Mouse (Mus musculus) mesoderm, embryonic 11.5 days (tissue): ENCODE data around the gene Opa1.

Experiments
- DNase-seq: peaks from one replicate; pipeline ENCODE4 v3.0.0-alpha.2; 2012; ENCODE audit warnings: low read depth, low spot score

Gene Opa1

DNA sequence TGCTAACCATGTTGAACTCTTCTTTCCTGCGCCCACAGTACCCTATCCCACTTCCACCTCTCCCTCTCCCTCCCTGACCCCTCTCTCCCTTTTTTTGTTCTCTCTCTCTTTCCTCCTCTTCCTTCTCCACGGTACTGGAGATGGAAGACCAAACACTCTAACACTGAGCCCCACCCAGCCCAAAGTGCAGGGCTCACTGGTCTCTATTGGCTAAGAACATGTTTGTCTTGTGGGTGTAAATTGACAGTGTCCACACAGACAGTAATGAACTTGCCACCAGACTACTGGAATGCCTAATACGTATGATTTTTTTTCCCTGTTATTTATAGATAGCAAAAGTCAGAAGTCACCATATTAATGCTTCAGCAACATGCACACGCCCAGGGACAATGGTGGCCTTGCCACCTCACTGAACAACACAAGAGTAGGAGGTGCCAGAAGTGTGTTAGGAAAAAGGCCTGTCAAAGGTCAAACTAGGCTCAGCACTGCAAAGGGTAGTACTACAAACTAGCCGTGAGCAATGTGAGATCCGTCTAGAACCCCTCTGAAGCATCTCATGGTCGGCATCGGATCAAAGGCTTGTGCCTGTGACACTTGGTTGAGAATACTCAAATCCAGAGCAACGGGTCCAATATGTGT is 77.2 kb downstream of the Opa1 start:
- no peak for DNase-seq

DNA sequence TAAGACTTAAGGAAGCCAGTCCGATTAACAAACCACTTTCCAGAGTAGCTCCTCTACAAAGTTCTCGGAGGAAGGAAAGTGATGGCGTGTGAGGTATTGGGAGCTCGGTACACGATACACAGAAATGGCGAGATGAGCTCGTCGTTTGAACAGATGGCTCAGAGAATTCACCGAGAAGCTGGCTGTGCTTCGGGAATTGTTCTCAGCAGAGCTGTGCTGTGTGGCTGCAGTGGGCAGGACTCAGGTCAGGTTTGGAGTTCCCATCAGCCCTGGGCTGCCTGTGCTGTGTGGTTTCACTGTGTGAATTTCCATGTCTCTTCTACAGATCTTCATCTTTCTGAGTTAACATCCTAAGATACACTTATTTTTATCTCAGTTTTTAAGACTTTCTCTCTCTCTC is 77.8 kb downstream of the Opa1 start:
- no peak for DNase-seq

DNA sequence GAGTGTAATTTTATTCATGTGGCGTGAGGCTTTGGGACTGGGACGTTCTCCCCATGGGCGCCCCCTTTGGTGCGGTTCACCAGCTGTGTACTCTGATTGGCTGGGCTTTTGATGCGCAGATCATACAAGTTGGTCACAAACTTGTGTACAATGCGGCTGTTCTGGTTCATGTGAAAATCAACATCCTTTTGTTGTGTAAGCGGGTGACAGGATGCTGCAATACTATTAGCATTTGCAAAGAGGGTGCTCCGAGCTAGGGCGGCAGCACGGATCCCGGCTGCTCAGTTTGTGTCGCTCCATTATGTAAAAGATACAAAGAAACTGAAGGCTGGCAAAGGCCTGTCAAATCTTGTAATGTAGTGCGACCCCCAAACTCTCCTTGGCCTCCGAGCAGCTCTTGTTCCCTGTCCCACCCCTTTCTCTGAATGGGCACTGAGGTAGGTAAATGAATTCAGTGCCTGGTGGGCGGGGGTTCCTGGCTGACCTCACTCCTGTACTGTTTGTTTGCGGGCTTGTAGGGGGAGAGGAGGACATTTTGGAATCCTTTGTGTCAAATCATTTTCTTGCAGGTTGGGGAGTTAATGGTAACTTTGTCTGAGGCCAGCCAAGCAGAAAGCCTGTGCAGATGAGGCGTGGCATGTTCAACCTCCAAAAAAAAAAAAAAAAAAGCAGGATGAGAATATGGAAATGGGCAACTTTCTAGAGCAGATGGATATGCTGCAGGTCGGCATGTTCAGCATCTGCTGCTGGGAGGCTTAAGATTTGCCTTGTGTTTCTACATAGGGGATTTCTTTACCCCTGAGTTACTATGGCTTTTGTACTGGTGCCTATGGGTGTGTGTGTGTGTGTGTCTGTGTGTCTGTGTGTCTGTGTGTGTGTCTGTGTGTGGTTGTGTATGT is 78.8 kb downstream of the Opa1 start:
- peak; percentile 79 for DNase-seq

DNA sequence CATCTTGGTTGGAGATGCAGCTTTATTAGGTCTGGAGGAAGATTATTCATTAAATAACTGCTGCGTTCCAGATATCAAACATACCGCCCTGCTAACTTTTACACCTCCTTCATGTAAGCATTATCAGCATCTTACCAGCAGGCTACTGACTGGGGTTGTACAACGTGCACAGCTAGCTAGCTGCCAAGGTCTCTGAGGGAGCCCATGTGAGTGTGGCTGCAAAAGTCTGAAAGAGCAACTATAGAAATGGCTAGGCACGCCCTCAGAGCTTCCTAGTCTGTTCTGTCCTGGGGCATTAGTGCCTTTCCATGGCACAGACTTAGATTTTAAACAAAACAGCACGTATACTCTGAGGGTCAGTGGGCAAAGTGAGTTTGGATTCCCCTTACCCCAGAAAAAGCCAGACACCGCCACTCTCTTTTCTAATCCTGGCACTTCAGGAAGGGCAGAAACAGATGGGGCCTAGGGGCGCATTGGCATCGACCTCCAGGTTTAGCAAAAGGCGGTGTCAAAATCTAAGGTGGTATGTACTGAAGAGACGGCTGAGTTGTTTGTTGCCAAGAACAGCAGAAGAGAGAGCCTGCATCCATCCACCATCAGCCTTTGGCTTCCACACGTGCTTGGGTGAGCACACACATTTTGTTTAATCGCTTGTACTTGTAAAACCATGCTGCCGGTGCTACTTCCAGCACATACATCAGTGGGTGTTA is 80.1 kb downstream of the Opa1 start:
- no peak for DNase-seq

DNA sequence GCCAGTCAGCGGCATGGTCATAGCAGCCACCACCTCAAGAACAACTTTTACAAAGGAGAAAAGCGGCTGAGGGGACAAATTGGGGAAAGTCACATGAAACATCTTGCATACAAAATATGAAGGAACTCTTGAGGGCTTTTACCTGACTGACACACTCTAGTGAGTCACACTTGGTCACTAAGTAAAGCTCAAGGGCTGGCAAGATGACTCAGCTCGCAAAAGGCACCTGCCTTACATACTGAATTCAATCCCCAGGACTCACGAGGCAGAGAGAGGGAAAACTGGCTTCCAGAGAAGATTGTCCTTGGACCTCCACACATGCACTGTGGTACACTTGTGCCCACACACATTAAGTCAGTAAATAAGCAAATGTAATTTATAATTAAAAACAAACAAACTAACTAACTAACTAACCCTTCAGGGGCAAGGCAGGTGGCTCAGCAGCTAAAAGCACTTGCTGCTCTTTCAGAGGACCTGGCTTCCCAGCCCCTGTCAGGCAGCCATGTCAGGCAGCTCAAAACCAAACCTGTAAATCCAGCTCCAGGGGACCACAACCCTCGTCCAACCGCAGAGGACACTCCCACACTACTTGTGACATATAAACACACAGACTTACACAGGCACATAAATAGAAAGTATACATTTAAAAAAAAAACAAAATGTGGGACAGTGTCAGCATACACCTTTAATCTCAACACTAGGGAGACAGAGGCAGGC is 84.1 kb downstream of the Opa1 start:
- DNase-seq, result no peak

DNA sequence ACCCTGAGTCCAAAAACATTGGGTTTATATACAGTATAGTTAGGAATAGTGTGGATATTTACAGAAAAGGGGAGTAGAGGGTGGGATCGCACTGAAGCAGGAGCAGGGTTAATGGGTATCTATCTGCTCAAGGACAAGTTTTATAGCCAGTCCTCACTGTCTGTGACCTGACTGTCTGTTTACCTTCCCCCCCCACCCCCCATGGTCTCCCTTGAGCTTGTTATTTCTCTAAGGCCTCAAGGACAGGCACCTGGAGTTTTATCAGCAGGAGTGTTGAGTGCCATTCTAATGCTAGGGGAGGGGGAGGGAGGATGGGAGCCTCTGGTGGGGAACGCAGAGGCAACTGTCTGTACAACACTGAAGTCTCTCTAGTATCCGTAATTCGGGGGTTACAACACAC is 85.3 kb downstream of the Opa1 start:
- no peak for DNase-seq

DNA sequence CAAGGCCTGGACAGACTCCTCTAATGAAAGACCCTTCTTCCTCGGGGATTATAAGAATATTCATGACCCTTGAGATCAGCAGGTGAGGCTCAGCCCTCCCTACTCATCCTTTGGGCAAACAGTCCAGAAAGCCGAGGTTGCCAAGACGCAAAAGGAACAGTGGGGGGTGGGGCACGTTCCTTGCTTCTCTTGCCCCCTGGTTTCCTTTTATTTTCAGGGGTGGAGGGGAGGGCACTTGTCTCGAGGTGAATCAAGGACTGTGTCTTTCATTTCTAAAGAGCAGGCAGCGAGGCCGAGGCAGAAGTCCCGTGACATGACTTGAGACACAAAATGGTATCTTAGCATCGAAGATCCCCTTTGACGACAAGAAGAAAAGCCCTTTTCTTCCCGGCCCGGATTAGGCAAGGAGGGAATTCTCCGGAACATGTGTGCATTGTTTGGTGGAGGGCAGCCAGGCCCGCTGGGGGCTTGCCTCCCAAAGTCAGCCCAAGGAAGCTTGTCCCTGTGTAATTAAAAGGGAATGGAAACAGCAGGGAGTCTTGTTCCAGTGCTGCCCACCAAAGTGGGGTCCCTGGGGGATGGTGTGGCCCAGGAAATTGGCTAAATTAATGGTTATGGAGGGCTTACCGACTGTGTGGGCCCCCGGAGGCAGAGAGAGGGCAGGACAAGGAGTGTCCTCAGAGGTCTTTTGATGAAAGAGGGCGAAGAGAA is 88.0 kb downstream of the Opa1 start:
- peak; percentile 58 for DNase-seq

DNA sequence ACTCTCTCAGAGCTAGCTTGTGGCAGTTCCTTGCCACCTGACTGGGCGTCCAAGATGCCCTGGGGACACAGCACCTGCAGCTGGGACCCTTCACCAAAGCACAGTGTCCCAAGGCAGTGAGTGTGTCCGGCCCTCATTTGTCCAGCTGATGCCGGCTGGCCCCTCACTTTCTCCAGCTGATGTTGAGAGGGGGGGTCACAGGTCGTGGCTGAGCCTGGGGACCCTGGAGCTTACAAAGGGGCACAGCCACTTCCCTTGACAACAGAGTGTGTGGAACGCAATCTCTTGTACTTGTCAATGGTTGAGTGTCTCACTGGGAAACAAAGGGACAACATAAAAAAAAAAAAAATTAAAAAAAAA is 88.5 kb downstream of the Opa1 start:
- peak; percentile 28 for DNase-seq

DNA sequence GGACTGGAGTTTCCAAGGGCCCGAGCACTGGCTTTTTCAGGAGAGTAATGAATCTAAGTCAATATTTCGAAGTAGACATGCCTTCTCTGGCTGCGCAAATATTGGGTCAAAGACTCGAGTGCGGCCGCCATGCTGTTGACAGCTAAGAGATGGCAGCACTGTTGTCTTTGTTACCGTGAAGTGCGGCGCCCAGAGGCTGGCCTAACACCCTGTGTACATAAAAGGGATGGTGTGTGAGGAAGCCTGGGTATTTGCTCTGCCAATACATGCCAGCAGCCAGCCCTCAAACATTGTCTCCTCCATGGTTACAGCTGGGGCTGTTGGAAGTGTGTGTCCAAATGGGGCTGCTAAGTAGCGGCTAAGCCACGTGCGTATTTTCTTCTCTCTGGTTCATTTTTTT is 89.3 kb downstream of the Opa1 start:
- no peak for DNase-seq

DNA sequence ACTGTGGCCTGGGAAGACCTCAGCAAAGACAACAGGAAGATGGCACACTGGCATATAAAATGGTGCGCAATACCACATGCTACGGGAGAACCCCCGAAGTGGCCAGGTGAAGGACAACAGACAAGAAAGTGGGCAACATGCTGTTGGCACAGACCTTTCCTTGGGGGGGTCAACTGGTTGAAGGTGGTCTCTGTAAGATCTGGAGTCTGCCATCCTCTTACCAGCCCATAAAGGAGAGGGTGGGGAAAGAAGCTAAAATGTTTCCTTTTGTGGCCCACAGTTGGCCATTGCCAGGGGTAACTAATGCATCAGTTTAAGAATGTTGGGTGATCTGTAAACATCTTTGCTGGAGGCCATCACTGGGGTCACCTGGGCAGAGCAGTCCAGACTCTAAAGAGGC is 91.7 kb downstream of the Opa1 start:
- no peak for DNase-seq

DNA sequence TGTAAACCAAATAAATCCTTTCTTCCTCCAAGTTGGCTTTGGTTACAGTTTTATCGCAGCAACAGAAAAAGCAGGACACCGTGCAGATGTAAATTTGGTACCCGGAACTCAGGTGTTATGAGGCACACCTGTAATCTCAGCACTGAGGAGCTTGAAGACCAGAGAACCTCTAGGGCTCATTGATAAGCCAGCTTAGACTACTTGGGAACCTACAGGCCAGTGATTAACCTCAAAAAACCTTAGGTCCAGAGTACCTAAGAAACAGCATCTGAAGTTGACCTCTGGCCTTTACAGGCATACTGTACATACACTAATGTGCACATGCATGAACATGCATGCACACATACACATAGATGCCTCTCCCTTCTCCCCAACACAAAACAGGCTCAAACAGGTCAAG is 94.1 kb downstream of the Opa1 start:
- DNase-seq, result no peak

DNA sequence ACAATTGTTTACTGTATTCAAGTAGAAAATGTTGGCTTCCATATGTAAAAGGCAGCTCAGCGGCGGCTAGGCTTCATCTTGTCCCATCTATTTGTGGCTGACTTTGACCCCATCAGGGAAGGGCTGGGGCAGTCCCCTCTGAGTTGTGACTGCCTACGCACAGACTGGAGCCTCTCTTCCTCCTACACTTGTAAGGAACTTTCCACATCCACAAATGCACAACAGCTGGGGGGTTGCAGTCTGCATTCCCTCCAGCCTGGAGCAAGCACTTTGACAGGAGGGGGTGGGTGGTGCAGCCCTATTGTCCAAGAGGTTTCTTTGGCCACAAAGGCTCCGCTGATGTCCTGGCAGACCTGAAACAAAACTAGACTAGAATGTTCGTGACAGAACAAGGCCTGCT is 100.5 kb downstream of the Opa1 start:
- no peak for DNase-seq

DNA sequence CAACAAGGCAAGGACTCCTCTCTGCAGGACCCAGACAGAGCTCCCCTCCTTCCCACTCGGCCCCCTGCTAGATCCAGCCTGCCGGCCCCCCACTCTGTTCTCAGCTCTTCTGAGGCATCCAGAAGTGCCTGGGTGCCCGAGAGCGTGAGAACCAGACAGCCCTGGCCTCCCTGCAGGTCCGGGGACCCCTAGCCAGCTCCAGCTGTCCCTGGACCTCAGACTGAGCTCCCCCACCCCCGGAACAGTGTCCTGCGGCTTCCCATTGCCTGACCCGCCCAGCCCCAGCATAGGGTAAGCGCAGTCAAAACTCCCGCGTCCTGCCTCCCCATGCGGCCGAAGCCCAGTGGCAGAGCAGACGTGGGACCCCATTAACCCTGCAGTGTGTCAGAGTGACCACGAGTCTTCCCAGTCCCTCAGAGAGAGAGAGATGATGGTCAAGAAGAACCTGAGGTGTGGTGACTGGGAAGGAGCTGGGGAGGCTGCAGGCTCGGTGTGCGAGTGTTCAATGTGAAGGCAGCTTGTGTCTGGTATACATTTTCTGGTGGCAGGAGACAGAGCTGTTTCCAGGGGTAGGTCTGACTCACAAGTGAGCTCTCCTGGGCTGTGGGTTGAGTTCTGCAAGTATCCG is 101.5 kb downstream of the Opa1 start:
- DNase-seq, result no peak

DNA sequence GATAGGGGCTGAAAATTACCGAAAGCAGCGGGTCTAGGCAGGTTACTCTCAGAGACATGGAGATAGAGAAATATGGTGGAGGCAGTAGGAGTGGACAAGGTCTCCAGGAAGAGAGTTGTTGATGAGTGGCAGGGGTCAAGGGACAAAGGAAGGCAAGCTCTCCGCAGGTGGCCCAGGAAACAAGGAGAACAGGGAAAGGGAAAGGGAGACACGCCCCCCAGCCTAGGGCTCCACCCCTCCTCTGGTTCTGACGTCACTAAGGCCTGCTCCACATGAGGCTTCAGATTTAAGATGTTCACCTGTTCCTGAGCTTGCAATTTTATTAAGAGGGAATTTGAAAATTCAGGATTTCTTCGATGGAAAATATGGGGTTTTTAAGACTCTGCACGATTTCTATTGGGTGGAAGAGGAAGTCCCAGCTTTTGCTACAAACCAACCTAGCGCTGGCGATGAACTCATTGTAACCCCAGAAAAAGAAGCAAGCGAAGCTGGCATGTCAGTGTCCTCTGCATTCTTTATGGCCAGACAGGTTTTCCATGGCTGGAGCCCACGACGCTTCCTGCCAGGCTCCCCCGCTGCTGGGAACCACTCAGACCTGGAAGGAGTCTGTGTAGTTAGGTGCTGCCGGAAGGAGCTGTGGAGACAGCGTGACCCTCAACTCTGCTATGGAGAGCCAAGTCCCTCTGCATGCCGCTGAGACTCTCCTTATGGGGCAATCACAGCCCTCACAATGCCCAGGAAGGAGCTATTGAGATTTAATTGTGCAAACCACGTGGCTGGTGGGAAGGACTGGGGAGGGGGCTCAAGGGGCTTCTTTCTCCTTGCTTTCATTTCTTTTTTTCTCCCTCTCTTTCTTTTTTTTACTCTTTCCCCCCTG is 103.7 kb downstream of the Opa1 start:
- DNase-seq, result peak; percentile 56

DNA sequence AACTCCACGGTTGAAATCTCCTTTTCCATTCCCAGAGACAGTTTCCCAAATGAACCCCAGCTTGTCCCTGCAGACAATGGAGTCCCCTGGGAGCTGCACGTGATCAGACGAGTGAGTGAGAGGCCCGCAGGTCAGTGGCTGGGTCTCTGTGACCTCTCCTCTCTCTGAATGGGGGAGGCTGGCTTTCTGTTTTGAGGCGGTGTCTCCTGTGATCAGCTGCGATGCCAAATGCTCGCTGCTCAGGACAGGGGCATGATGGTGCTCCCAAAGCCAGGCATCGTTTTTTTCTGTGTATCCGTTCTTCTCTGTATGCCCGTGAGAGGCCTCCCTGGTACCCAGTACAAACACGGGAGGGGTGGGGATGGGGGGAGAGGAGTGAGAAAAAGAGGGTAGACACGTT is 104.4 kb downstream of the Opa1 start:
- peak; percentile 88 for DNase-seq

DNA sequence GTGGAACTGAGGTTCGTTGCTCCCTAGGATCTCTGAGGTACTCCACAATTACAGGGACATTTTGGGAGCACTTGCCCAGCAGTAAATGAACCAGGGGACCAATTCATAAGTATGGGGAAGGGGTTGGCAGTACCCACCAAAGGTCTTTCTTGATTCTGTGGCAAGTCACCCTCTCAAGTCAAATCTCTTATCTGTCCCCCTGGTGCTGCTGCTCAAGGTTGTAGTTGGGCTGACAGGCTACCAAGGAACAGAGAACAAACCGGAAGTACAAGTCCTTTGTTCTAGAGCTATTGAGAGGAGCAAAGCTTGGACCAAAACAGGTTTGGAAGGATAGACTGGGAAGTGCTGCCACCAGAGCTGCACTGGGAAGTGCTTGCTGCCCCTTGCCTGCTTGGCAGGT is 105.0 kb downstream of the Opa1 start:
- DNase-seq, result no peak

DNA sequence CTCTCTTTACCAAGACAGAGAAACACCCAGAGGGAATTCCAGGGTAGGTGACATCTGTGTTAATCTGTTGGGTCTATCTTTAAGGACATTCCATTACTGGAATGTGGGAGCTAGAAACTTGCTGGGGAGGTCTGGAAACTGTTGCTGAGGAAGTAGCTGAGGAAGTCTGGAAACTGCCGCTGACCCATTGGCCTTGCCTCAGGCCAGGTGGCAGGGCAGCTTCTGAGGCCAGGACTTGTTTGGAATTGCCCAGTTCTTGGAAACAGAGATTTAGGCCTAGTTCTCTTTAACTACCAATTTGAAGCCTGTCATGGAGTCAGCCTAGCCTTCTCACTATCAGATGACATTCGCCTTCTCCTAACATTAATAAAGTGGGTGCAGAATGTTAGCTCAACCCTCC is 105.5 kb downstream of the Opa1 start:
- no peak for DNase-seq

DNA sequence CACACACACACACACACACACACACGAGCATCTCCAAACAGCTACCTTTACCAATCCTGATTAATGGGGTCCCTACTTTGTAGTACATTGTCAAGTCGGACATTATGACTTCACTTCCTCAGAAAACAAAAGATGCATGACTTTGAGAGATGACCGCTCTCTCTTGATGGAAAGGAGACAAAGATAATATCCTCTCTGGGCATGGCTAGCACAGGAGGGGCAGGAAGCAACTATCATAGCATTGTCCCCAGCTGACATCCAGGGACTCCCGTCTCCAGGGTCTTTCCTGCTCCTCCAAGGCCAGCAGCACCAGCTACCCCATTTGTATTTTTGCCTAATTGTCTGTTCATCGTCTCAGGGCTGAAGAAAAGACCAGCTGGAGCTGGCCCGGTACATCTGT is 107.0 kb downstream of the Opa1 start:
- no peak for DNase-seq

DNA sequence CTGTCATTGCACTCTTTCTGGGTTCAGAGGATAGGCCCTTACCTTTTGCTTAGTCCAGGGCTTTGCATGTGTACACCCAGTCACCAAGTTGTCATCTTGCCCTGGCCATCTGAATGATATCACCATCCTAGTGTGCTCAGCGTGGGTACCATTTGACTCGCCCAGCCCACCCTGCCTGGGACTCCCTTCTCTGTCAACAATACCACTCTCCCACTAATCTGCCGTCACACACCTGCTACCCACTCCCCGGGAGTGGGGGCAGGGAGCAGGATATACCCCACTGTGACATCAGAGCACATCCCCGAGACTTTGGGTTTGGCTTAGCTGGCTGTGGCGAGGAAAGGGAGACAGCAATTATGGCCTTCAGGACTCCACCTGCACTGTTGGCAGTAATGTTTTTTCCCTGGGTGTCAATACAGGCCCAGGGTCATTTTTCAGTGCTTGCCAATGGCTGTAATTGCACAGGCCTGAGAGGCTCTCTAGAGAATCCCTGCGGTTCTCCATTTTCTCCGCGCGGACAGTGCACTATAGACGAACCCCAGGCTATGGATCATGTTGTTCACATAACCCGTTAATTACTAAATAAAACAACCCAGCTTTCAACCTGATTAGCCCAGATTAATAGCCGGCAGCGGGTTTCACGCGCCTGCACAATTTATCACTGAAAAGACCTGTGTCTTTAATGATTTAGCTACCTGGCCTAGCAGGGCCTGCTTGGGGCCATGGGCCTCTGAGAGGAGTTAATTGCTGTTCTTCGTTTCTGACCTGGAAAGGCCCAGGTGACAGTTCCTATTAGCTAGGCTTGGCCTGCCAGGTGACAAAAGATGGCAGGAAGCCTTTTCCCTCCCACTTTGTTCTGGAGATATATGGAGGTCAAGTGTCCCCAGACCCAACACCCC is 109.1 kb downstream of the Opa1 start:
- DNase-seq, result no peak
